In the genomic region with DNA sequence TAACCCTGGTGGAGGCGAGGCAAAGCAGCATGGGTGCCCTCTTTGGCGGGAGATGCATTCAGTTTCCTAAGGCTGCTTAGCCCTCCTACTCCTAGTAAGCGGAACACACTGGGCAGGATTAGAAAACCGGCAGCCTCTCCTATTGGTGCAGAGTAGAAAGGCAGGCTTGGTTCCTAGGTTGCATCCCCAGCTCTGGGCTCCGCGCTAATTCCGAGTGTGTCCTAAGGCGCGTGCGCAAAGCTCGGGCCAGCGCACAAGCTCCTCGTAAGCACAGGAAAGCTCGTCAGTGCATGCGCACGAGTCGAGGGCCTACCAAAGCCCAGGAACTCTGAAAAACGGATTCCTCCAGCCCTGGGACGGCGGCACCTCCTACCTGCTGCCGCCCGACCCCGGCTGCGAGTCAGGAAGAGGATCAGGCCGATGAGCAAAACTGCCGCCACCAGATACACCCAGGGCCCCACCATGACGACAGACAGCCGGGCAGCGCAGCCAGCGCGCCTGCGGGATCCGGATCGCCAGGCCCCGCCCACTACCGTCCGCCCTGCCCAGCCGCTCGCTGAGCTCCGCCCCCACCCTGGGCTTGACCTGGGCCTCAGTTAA, we compare ENCODE assay signal across 8 mouse cellular contexts. TPM values are rescaled to one million over a fixed set of nuclear protein-coding genes. Genes with fewer than 3 reads are reported as not detected.
DNase-seq lines count a peak whose midpoint lies in the region; ATAC-seq and TF ChIP-seq lines count a peak whose summit lies in the region.

Gene Ddrgk1, minus strand, starts transcription at position 558 of the 600 bp plus-strand sequence.

- peaks cover 30% of the 10 kb centered on the region for H3K36me3 ChIP-seq in kidney, embryonic 14.5 days (ENCODE audit: control insufficient read depth, insufficient read depth, low read length)
- H3K36me3 ChIP-seq in limb, embryonic 15.5 days, result peaks cover 40% of the 10 kb centered on the region

- DNase-seq in A20 (ENCODE audit: low read depth, low spot score), result peak; percentile 97
- peak; percentile 95 to 96 for DNase-seq in heart, adult 9 months (ENCODE audit: low spot score in 2 of 2)
- peak; percentile 84 to 86 for DNase-seq in monocyte, adult 2 months (ENCODE audit: low read depth in 1 of 2, low spot score in 2 of 2)
- peak; percentile 89 to 91 for DNase-seq in spleen, postnatal 36 days (ENCODE audit: low spot score in 2 of 2)

- H3K4me1 ChIP-seq in bone marrow macrophage, adult 2 months (ENCODE audit: control insufficient read depth, insufficient read depth, low read length), result peaks cover 16% of the 10 kb centered on the region
- H3K4me1 ChIP-seq in embryonic fibroblast, embryonic 13.5 days (ENCODE audit: control insufficient read depth, insufficient read depth, low read length), result peaks cover 7% of the 10 kb centered on the region
- H3K4me1 ChIP-seq in kidney, embryonic 14.5 days (ENCODE audit: control insufficient read depth, insufficient read depth, low read length), result peaks cover 24% of the 10 kb centered on the region
- peaks cover 34% of the 10 kb centered on the region for H3K4me1 ChIP-seq in limb, embryonic 15.5 days

- peak within 1 kb of the TSS; percentile 61 for H3K4me2 ChIP-seq in kidney, embryonic 14.5 days (replicated peaks; ENCODE audit: low read depth, low read length)
- H3K4me2 ChIP-seq in limb, embryonic 15.5 days, result peak within 1 kb of the TSS; percentile 76

- H3K4me3 ChIP-seq in bone marrow macrophage, adult 2 months (ENCODE audit: insufficient read depth, low read length), result peak within 1 kb of the TSS; percentile 84
- peak within 1 kb of the TSS; percentile 49 for H3K4me3 ChIP-seq in embryonic fibroblast, embryonic 13.5 days (ENCODE audit: insufficient read depth, low read length)
- peak within 1 kb of the TSS; percentile 64 for H3K4me3 ChIP-seq in kidney, embryonic 14.5 days (ENCODE audit: low read length)
- peak within 1 kb of the TSS; percentile 70 for H3K4me3 ChIP-seq in limb, embryonic 15.5 days

- WGBS in kidney, embryonic 14.5 days, result under 1% methylated on average over 40 of the region's 40 CpGs
- under 1% methylated on average over 40 of the region's 40 CpGs for WGBS in limb, embryonic 15.5 days

- H3K9ac ChIP-seq in kidney, embryonic 14.5 days (ENCODE audit: low read depth, low read length), result peak within 1 kb of the TSS; percentile 87
- H3K9ac ChIP-seq in limb, embryonic 15.5 days, result peak within 1 kb of the TSS; percentile 85

- H3K9me3 ChIP-seq in kidney, embryonic 14.5 days (ENCODE audit: control insufficient read depth, low read length), result no peaks in the 10 kb centered on the region
- H3K9me3 ChIP-seq in limb, embryonic 15.5 days, result no peaks in the 10 kb centered on the region

- no peak for TF ChIP-seq POLR2A in bone marrow macrophage, adult 2 months (IDR thresholded peaks at IDR 0.05; ENCODE audit: borderline replicate concordance, low read depth, low read length)
- TF ChIP-seq POLR2A in embryonic fibroblast, embryonic 13.5 days (IDR thresholded peaks at IDR 0.05; ENCODE audit: low read depth, low read length), result peak; percentile 81; the same call in 1 of the 2 replicates

- peak within 1 kb of the TSS; percentile 92 for H3K27ac ChIP-seq in bone marrow macrophage, adult 2 months (ENCODE audit: insufficient read depth, low read depth, low read length)
- peak within 1 kb of the TSS; percentile 96 for H3K27ac ChIP-seq in embryonic fibroblast, embryonic 13.5 days (ENCODE audit: insufficient read depth, low read length)
- peak within 1 kb of the TSS; percentile 99 for H3K27ac ChIP-seq in kidney, embryonic 14.5 days (ENCODE audit: low read depth, low read length)
- peak within 1 kb of the TSS; percentile 99 for H3K27ac ChIP-seq in limb, embryonic 15.5 days

- ATAC-seq in kidney, embryonic 14.5 days (ENCODE audit: low FRiP score, low TSS enrichment), result peak; percentile 96
- peak; percentile 97 for ATAC-seq in limb, embryonic 15.5 days (ENCODE audit: insufficient number of reproducible peaks, low FRiP score, low TSS enrichment, low read depth)

- H3K27me3 ChIP-seq in kidney, embryonic 14.5 days (ENCODE audit: control insufficient read depth, insufficient read depth, low read length), result no peaks in the 10 kb centered on the region
- H3K27me3 ChIP-seq in limb, embryonic 15.5 days, result no peaks in the 10 kb centered on the region

- TF ChIP-seq CTCF in bone marrow macrophage, adult 2 months (IDR thresholded peaks at IDR 0.05; ENCODE audit: low read depth, low read length), result no peak
- no peak for TF ChIP-seq CTCF in embryonic fibroblast, embryonic 13.5 days (IDR thresholded peaks at IDR 0.05; ENCODE audit: borderline replicate concordance, insufficient read depth, low read length)

RNA-seq across cellular contexts. Expression of gene Ddrgk1, which starts in this region (rescaled TPM):
- 115 and 134 TPM in 2 replicates for polyA plus RNA-seq in bone marrow macrophage, adult 2 months (2012; ENCODE audit: insufficient read depth, insufficient read length, missing spikeins)
- polyA plus RNA-seq in embryonic fibroblast, embryonic 13.5 days (2011; ENCODE audit: insufficient read length, low read depth, missing spikeins), result 45.9 and 46.7 TPM in 2 replicates
- 53.5 and 55.2 TPM in 2 replicates for polyA plus RNA-seq in kidney, embryonic 14.5 days (2014; fragmentation: Nextera tagmentation; extraction: Ambion mirVana)
- 69.6 and 71.7 TPM in 2 replicates for polyA plus RNA-seq in limb, embryonic 15.5 days (2015; fragmentation: Nextera tagmentation; extraction: Ambion mirVana)

Comparison
In these comparisons a context has a peak if more than half of its experiments do, and no peak if none do; other contexts are left out.
1. Peak in every context shown above with its lines: DNase-seq, ATAC-seq, H3K4me3 ChIP-seq and H3K27ac ChIP-seq.